ENCODE assay signal across 8 mouse cellular contexts in the genomic region with DNA sequence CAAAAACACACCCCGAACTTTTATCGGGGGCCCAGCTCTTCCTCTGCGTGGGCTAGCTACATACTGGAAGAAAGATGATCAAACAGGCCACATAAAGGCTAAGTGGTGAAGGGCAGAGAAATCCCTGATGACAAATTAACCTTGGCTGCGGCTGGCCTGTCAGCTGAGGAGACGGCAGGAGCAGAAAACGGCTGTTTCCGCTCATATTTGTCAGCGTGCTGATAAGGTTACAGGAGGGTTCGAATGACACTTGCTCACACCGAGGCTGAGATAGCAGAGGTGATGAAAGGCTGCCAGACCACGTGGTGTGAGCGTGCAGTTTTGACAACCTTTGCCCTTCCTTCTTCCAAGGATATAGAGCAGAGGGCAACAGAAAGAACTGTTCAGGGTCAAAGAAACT. TPM values are rescaled to one million over a fixed set of nuclear protein-coding genes. Genes with fewer than 3 reads are reported as not detected.
DNase-seq lines count a peak whose midpoint lies in the region; ATAC-seq and TF ChIP-seq lines count a peak whose summit lies in the region.

No protein-coding gene starts in this region.

- DNase-seq in adrenal gland, postnatal 14 days = peak; percentile 85
- DNase-seq in limb, embryonic 11.5 days (ENCODE audit: low spot score) = no peak
- peak; percentile 51 for DNase-seq in stomach, postnatal 0 days (ENCODE audit: low spot score)
- DNase-seq in left cerebral cortex, postnatal 14 days (ENCODE audit: low spot score in 2 of 2) = no peak
- DNase-seq in lung, postnatal 14 days = no peak
- no peak for DNase-seq in cerebellum, adult 9-11 months

- no peak overlapping the region for H3K27ac ChIP-seq in limb, embryonic 11.5 days (replicated peaks; ENCODE audit: low read depth, low read length)
- peak overlapping the region; percentile 69; the same call in 1 of the 2 replicates for H3K27ac ChIP-seq in stomach, postnatal 0 days (replicated peaks)

- H3K4me3 ChIP-seq in limb, embryonic 11.5 days (ENCODE audit: low read depth, low read length) = no peak overlapping the region
- H3K4me3 ChIP-seq in stomach, postnatal 0 days (ENCODE audit: low read depth, low read length) = no peak overlapping the region

- H3K4me2 ChIP-seq in limb, embryonic 11.5 days (ENCODE audit: low read depth, severe bottlenecking) = peak overlapping the region; percentile 26; the same call in 1 of the 2 replicates
- H3K4me2 ChIP-seq in stomach, postnatal 0 days (replicated peaks; ENCODE audit: low read depth) = 0 out of 2 replicates have a peak overlapping the region, but pooled peaks have one; percentile 21

- H3K9me3 ChIP-seq in limb, embryonic 11.5 days (ENCODE audit: control insufficient read depth, low read length) = no peaks in the 10 kb centered on the region
- no peaks in the 10 kb centered on the region for H3K9me3 ChIP-seq in stomach, postnatal 0 days (ENCODE audit: control insufficient read depth, low read length)

- no peaks in the 10 kb centered on the region for H3K27me3 ChIP-seq in limb, embryonic 11.5 days (ENCODE audit: control insufficient read depth, insufficient read depth, low read length)
- no peaks in the 10 kb centered on the region for H3K27me3 ChIP-seq in stomach, postnatal 0 days (ENCODE audit: control insufficient read depth, insufficient read depth, low read length)

- peak; percentile 53 for ATAC-seq in CD4-positive, CD25-positive, alpha-beta regulatory T cell, adult 4 months
- ATAC-seq in hematopoietic stem cell, adult 5-6 weeks (replicated peaks in 1 of 2; ENCODE audit: insufficient read depth in 1 of 2, low FRiP score in 2 of 2, low TSS enrichment in 1 of 2, low read depth in 1 of 2, poor library complexity in 2 of 2, severe bottlenecking in 2 of 2) = peak; percentile 51 to 74
- no peak for ATAC-seq in limb, embryonic 11.5 days (ENCODE audit: insufficient number of reproducible peaks, low FRiP score, low TSS enrichment, low read depth)
- ATAC-seq in stomach, postnatal 0 days (ENCODE audit: low FRiP score, low TSS enrichment) = peak; percentile 74

- 13% methylated on average over 12 of the region's 12 CpGs for WGBS in limb, embryonic 11.5 days
- WGBS in stomach, postnatal 0 days = 14% methylated on average over 12 of the region's 12 CpGs

- H3K9ac ChIP-seq in limb, embryonic 11.5 days (ENCODE audit: low read length) = no peak overlapping the region
- no peak overlapping the region for H3K9ac ChIP-seq in stomach, postnatal 0 days (ENCODE audit: low read length)

- H3K4me1 ChIP-seq in limb, embryonic 11.5 days (ENCODE audit: control insufficient read depth, insufficient read depth, low read length) = peaks cover 6% of the 10 kb centered on the region; the same call in 1 of the 2 replicates
- peaks cover 6% of the 10 kb centered on the region; the same call in 1 of the 2 replicates for H3K4me1 ChIP-seq in stomach, postnatal 0 days (replicated peaks; ENCODE audit: control insufficient read depth, insufficient read depth)

- TF ChIP-seq EP300 in stomach, postnatal 0 days (optimal IDR thresholded peaks at IDR 0.05) = no peak

- TF ChIP-seq CTCF in stomach, postnatal 0 days (IDR thresholded peaks at IDR 0.05; ENCODE audit: low read depth) = no peak

- intact Hi-C loops in left cerebral cortex, postnatal 14 days (cut with DNase I) = no loop called here

- H3K36me3 ChIP-seq in limb, embryonic 11.5 days (ENCODE audit: control insufficient read depth, insufficient read depth, low read length) = no peaks in the 10 kb centered on the region
- no peaks in the 10 kb centered on the region for H3K36me3 ChIP-seq in stomach, postnatal 0 days (ENCODE audit: control insufficient read depth, insufficient read depth, low read length)

RNA-seq across cellular contexts. Expression of a gene that starts 19.3 kb away (rescaled TPM):
- polyA plus RNA-seq in CD4-positive, CD25-positive, alpha-beta regulatory T cell, adult 4 months (2017; shearing (Covaris generic)) = under 1 TPM; 0.47 to 0.62 TPM
- total RNA-seq in adrenal gland, postnatal 14 days (2021) = 13.6 and 15.1 TPM in 2 replicates
- 3.1 and 4.1 TPM in 2 replicates for total RNA-seq in hematopoietic stem cell, adult 5-6 weeks (2017)
- polyA plus RNA-seq in limb, embryonic 11.5 days (2014; fragmentation: Nextera tagmentation; extraction: Ambion mirVana) = 2.2 and 2.8 TPM in 2 replicates
- polyA plus RNA-seq in stomach, postnatal 0 days (2015; fragmentation: Nextera tagmentation; extraction: Ambion mirVana) = 17.8 and 19.5 TPM in 2 replicates
- total RNA-seq in left cerebral cortex, postnatal 14 days (2021) = 1 to 10 TPM; 2.2 to 2.4 TPM

Comparison
In these comparisons a context has a peak if more than half of its experiments do, and no peak if none do; other contexts are left out.
1. DNase-seq: peak in adrenal gland, postnatal 14 days (single experiment) and stomach, postnatal 0 days (single experiment); none in limb, embryonic 11.5 days (single experiment), left cerebral cortex, postnatal 14 days (0 of 2), lung, postnatal 14 days (single experiment) and cerebellum, adult 9-11 months (single experiment).